Mouse (Mus musculus): ENCODE results near the gene Sema4d. TPM values are rescaled to one million over a fixed set of nuclear protein-coding genes. Genes with fewer than 3 reads are reported as not detected.
A peak's percentile ranks its signal among the peaks of the same experiment; 100 is the strongest.

The Sema4d gene
- total and polyA plus RNA-seq, 2 experiments from 2014 or later = 11.6 to 18.2 TPM

DNA sequence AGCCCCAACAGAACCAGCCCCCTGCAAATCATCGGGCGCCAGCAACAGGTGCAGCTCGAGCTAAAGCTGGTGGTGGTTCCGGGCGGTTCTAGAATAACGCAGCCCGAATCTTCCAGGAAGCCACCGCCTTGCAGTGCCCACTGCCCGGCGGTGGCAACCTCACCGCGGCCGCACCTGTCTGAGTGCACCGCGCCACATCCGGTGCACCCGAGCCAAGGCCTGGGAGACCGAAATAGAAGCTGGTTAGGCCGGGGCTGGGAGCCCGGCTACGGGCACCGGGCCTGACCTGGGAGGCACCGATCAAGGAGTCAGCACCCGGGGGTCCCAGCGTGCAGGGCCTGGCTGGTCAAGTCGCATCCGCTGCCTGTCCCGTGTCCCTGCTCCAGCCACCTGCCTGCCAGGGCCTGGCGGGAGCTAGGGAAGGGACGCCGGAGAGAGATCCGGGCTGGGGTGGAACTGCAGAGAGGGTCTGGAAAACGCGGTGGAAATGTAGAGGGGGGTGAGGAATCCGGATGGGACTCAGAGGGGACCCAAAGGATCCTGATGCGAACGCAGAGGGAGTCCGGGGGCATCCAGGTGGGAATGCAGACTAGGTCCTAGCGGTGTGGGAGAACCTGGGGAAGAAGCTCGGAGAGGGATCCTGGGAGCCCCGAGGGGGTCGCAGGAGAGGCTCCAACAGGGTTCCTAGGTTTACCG, 670 bp downstream of the Sema4d start:
- TF ChIP-seq CTCF (IDR thresholded peaks at IDR 0.05; ENCODE audit: low read depth) = no peak
- TF ChIP-seq EP300 (IDR thresholded peaks at IDR 0.05; ENCODE audit: low read depth) = no peak
- DNase-seq (ENCODE audit: low spot score) (peak; percentile 43), ATAC-seq (ENCODE audit: insufficient read depth, low read depth) (peak; percentile 63)
- Histone ChIP-seq H3K9me3 (replicated peaks; ENCODE audit: control insufficient read depth, low read length) (no peaks in the 10 kb centered on the region), H3K9ac (replicated peaks; ENCODE audit: low read depth, low read length) (peak overlapping the region; percentile 72), H3K27ac (ENCODE audit: low read depth) (peak overlapping the region; percentile 18), H3K4me1 (ENCODE audit: control insufficient read depth, insufficient read depth) (0 out of 2 replicates have a peak, but pooled peaks cover 5% of the 10 kb centered on the region), H3K36me3 (replicated peaks; ENCODE audit: control insufficient read depth, insufficient read depth, low read length) (no peaks in the 10 kb centered on the region), H3K4me2 (ENCODE audit: low read depth, low read length) (peak overlapping the region; percentile 96), H3K27me3 (ENCODE audit: control insufficient read depth, insufficient read depth, low read length) (no peaks in the 10 kb centered on the region), H3K4me3 (ENCODE audit: low read depth, low read length) (peak overlapping the region; percentile 83)
- 3% methylated on average over 41 of the region's 43 CpGs for WGBS

DNA sequence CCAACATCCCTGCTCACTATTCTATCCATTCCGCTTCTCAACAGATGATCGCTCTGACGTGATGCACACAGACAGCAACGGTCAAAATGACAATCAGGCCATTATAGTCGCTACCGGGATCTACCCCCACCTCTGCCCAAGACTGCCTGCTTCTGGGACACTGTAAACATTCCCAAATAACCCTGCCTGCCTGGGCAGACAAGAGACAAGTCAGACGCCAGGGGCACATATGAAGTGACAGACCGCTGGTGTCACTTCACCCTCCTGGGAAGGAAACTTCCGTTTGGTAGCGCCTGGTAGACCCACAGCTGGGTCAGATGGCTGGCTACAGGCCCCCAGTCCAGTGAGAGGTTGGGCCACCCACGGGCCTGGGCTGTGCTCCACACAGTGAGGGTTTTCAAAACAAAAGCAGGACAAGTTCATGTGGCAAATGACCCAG, 1.4 kb downstream of the Sema4d start:
- DNase-seq (ENCODE audit: low spot score) (no peak), ATAC-seq (ENCODE audit: insufficient read depth, low read depth) (no peak)
- peak overlapping the region; percentile 72; the same call in 1 of the 2 replicates for H3K9ac ChIP-seq (replicated peaks; ENCODE audit: low read depth, low read length)
- peak overlapping the region; percentile 96 for H3K4me2 ChIP-seq (ENCODE audit: low read depth, low read length)
- no peaks in the 10 kb centered on the region for H3K36me3 ChIP-seq (replicated peaks; ENCODE audit: control insufficient read depth, insufficient read depth, low read length)
- H3K27ac ChIP-seq (ENCODE audit: low read depth) = no peak overlapping the region
- H3K4me3 ChIP-seq (ENCODE audit: low read depth, low read length) = peak overlapping the region; percentile 83
- 62% methylated on average over 11 of the region's 11 CpGs for WGBS
- no peak for TF ChIP-seq CTCF (IDR thresholded peaks at IDR 0.05; ENCODE audit: low read depth)
- no peak for TF ChIP-seq EP300 (IDR thresholded peaks at IDR 0.05; ENCODE audit: low read depth)
- 0 out of 2 replicates have a peak, but pooled peaks cover 5% of the 10 kb centered on the region for H3K4me1 ChIP-seq (ENCODE audit: control insufficient read depth, insufficient read depth)
- no peaks in the 10 kb centered on the region for H3K9me3 ChIP-seq (replicated peaks; ENCODE audit: control insufficient read depth, low read length)
- no peaks in the 10 kb centered on the region for H3K27me3 ChIP-seq (ENCODE audit: control insufficient read depth, insufficient read depth, low read length)

DNA sequence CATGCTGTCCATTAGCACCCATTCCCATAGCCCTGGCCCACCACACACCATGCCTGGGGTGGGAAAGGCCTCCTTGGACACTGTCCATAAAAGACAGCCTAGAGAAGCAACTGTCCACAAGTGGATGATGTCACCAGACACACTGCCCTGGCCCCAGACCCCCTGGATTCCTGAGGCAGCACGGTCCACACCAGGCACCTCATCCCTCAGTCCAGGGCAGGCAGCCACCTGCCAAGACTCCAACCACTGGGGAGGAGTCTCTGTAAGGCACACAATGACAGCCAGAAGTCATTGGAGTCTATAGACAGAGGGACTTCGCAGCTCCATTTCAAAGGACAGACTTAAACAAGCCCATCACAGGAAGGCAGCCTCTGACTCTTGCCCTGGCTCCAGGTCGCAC, 1.9 kb downstream of the Sema4d start:
- H3K4me1 ChIP-seq (ENCODE audit: control insufficient read depth, insufficient read depth) = 0 out of 2 replicates have a peak, but pooled peaks cover 5% of the 10 kb centered on the region
- TF ChIP-seq CTCF (IDR thresholded peaks at IDR 0.05; ENCODE audit: low read depth) = no peak
- TF ChIP-seq EP300 (IDR thresholded peaks at IDR 0.05; ENCODE audit: low read depth) = no peak
- peak overlapping the region; percentile 96; the same call in 1 of the 2 replicates for H3K4me2 ChIP-seq (ENCODE audit: low read depth, low read length)
- no peak overlapping the region for H3K9ac ChIP-seq (replicated peaks; ENCODE audit: low read depth, low read length)
- no peaks in the 10 kb centered on the region for H3K27me3 ChIP-seq (ENCODE audit: control insufficient read depth, insufficient read depth, low read length)
- WGBS = 56% methylated on average over 3 of the region's 3 CpGs
- ATAC-seq (ENCODE audit: insufficient read depth, low read depth) (no peak), DNase-seq (ENCODE audit: low spot score) (no peak)
- H3K36me3 ChIP-seq (replicated peaks; ENCODE audit: control insufficient read depth, insufficient read depth, low read length) = no peaks in the 10 kb centered on the region
- no peak overlapping the region for H3K27ac ChIP-seq (ENCODE audit: low read depth)
- H3K9me3 ChIP-seq (replicated peaks; ENCODE audit: control insufficient read depth, low read length) = no peaks in the 10 kb centered on the region
- H3K4me3 ChIP-seq (ENCODE audit: low read depth, low read length) = peak overlapping the region; percentile 83; the same call in 1 of the 2 replicates

DNA sequence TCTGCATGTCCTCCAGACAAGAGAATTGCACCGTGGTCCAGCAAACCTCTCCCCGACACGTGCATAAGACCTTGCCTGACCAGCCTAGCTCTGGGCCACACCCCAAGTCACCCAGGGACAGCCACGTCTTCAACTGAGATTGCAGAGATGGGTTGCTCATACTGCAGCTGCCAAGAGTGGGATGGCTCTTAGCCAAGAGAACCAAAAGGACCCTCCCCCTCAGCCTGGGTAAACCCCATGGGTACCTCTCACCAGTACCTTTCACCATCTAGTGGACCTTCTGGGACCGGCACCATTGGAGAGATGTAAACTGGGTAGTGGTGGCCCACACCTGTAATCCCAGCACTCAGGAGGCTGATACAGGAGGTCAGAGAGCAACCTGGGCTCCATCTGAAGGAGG, 2.8 kb downstream of the Sema4d start:
- ATAC-seq (ENCODE audit: insufficient read depth, low read depth) (no peak), DNase-seq (ENCODE audit: low spot score) (no peak)
- no peaks in the 10 kb centered on the region for H3K9me3 ChIP-seq (replicated peaks; ENCODE audit: control insufficient read depth, low read length)
- no peak overlapping the region for H3K4me2 ChIP-seq (ENCODE audit: low read depth, low read length)
- no peaks in the 10 kb centered on the region for H3K36me3 ChIP-seq (replicated peaks; ENCODE audit: control insufficient read depth, insufficient read depth, low read length)
- H3K27ac ChIP-seq (ENCODE audit: low read depth) = no peak overlapping the region
- 40% methylated on average over 5 of the region's 5 CpGs for WGBS
- H3K9ac ChIP-seq (replicated peaks; ENCODE audit: low read depth, low read length) = no peak overlapping the region
- no peak for TF ChIP-seq EP300 (IDR thresholded peaks at IDR 0.05; ENCODE audit: low read depth)
- no peak for TF ChIP-seq CTCF (IDR thresholded peaks at IDR 0.05; ENCODE audit: low read depth)
- no peaks in the 10 kb centered on the region for H3K27me3 ChIP-seq (ENCODE audit: control insufficient read depth, insufficient read depth, low read length)
- no peak overlapping the region for H3K4me3 ChIP-seq (ENCODE audit: low read depth, low read length)
- 0 out of 2 replicates have a peak, but pooled peaks cover 5% of the 10 kb centered on the region for H3K4me1 ChIP-seq (ENCODE audit: control insufficient read depth, insufficient read depth)

DNA sequence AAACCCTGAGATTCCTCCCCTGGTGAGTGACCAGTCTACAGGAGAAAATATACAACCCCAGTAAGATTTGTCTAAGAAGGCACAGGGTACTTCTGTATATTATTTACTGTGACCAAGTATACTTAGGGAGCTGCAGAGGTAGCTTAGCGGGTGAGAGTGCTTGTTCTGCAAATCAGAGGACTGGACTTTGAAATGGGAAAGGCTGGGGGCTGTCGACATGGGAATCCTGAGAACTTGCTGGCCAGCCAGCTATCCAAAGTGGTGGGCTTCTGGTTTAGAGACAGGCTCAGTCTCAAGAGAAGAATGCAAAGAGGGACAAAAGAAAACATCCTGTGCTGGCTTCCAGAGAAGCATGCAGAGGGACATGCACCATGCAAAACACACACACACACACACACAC, 5.7 kb downstream of the Sema4d start:
- no peak for ATAC-seq (ENCODE audit: insufficient read depth, low read depth)
- H3K27ac ChIP-seq (ENCODE audit: low read depth) = no peak overlapping the region

More for the DNA sequence above, 5.7 kb downstream of the Sema4d start:
- TF ChIP-seq EP300 (IDR thresholded peaks at IDR 0.05; ENCODE audit: low read depth) = no peak
- no peak for TF ChIP-seq CTCF (IDR thresholded peaks at IDR 0.05; ENCODE audit: low read depth)
- H3K9me3 ChIP-seq (replicated peaks; ENCODE audit: control insufficient read depth, low read length) = no peaks in the 10 kb centered on the region
- WGBS = 34% methylated on average over 2 of the region's 2 CpGs
- no peaks in the 10 kb centered on the region for H3K36me3 ChIP-seq (replicated peaks; ENCODE audit: control insufficient read depth, insufficient read depth, low read length)
- no peak for DNase-seq (ENCODE audit: low spot score)
- H3K4me2 ChIP-seq (ENCODE audit: low read depth, low read length) = no peak overlapping the region
- H3K9ac ChIP-seq (replicated peaks; ENCODE audit: low read depth, low read length) = no peak overlapping the region
- no peaks in the 10 kb centered on the region for H3K27me3 ChIP-seq (ENCODE audit: control insufficient read depth, insufficient read depth, low read length)
- 0 out of 2 replicates have a peak, but pooled peaks cover 5% of the 10 kb centered on the region for H3K4me1 ChIP-seq (ENCODE audit: control insufficient read depth, insufficient read depth)
- no peak overlapping the region for H3K4me3 ChIP-seq (ENCODE audit: low read depth, low read length)
